Mouse (Mus musculus) testis, adult 10 weeks (tissue): ENCODE measurements around the gene Ptges. TPM values are rescaled to one million over a fixed set of nuclear protein-coding genes. Genes with fewer than 3 reads are reported as not detected.

Experiments
- polyA plus RNA-seq: library from polyadenylated mRNA; stranded (reverse); fragments of 350-450 nt; fragmentation: Illumina TruSeq; extraction: RNeasy Lipid Tissue Mini Kit (QIAGEN cat#74804); gene quantifications from one replicate; pipeline ENCODE4 v1.2.3, GENCODE M21; 2014; ENCODE audit warnings: low read depth, low replicate concordance

The Ptges gene
- polyA plus RNA-seq: 0.67 TPM

GRCm38 (mm10) chr2:30929483-30930045, at the start of gene Ptges:
Ptges (minus strand) TSS chr2:30929863.

GRCm38 (mm10) chr2:30967352-30968327, 38.0 kb upstream of the Ptges start, which contains the start of gene Tor1a:
Tor1a (minus strand) TSS chr2:30967933.

GRCm38 (mm10) chr2:30952824-30953490, 23.3 kb upstream of the Ptges start, which contains the start of gene Tor1b:
Tor1b (plus strand) TSS chr2:30952959.

Other genes starting within 250 kb of the Ptges start
- gene 1700001O22Rik, start 126.2 kb downstream of the Ptges start, polyA plus RNA-seq: 38.4 TPM
- 2.3 TPM for gene Ntmt1, start 122.0 kb downstream of the Ptges start, polyA plus RNA-seq
- 0.38 TPM for gene Asb6, start 99.5 kb downstream of the Ptges start, polyA plus RNA-seq
- not detected for gene Prrx2, start 94.9 kb downstream of the Ptges start, polyA plus RNA-seq
- 9.0 TPM for gene Tor1b, start 23.1 kb upstream of the Ptges start, polyA plus RNA-seq
- 2.7 TPM for gene Tor1a, start 38.1 kb upstream of the Ptges start, polyA plus RNA-seq
- 12.4 TPM for gene BC005624, start 52.3 kb upstream of the Ptges start, polyA plus RNA-seq
- gene Usp20, start 52.4 kb upstream of the Ptges start, polyA plus RNA-seq: 4.7 TPM
- gene Fnbp1, start 212.1 kb upstream of the Ptges start, polyA plus RNA-seq: 9.1 TPM
- gene Gpr107, start 222.5 kb upstream of the Ptges start, polyA plus RNA-seq: 49.4 TPM